Mouse (Mus musculus) heart, adult 2 months (tissue): ENCODE results near the gene F8.

Experiments
- EP300 ChIP-seq: fragments of 200-500 bp; IDR thresholded peaks from 2 replicates; pipeline ENCODE4 v1.6.1; 2011; ENCODE audit warnings: low read depth, low read length, control low read depth; ENCODE audit not compliant: insufficient read depth
- POLR2A ChIP-seq: fragments of 200-500 bp; IDR thresholded peaks from 2 replicates; pipeline ENCODE4 v1.6.1; 2011; ENCODE audit warnings: mild to moderate bottlenecking, low read depth, low read length, control low read depth; ENCODE audit not compliant: insufficient read depth

- TF ChIP-seq EP300: no peak
- TF ChIP-seq POLR2A: no peak
Observed at GRCm38 (mm10) chrX:75376815-75377214, 5.6 kb downstream of the F8 start.
